Mouse (Mus musculus): ENCODE data around the gene Pdzd2. TPM values are rescaled to one million over a fixed set of nuclear protein-coding genes. Genes with fewer than 3 reads are reported as not detected.

The Pdzd2 gene
- polyA plus RNA-seq, 1 experiment = 1.3 TPM

DNA sequence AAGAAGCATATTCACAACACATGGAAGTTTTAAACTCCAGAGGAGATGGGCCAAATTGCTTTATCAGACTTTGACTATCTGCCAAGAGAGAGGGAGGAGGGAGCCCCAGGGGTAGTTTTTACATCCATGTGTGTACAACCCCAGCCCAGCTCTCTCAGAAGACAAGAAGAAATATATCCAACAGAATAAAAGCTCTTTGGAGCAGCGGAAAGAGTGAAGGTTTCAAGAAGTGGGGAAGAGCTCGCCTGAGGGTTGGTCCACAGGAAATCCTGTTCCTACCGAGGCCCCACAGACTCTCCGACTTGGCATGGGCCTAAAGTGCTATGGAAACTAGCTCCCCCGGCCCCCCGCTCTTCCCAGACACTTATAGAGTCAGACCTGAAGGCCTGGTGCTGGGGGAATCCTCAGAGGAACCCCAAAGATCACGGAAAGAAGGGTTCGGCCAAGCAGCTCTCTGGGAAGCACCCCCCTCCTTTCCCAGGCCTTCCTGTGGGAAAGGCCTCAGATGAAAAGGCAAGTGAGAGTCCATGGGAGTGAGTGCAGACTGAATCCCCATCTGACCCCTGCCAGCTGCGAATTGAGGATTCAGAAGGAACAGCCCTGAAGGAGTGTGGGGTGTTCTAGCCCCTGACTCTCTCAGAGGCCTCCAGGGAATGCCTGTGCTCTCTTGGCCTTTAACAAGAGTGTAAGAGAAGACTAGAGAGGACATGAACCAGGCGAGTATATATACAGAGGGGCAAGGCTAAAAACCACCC is 134.3 kb downstream of the Pdzd2 start:
- 58% methylated on average over 10 of the region's 10 CpGs for WGBS
- no peak for DNase-seq (ENCODE audit: low read depth, low spot score)

DNA sequence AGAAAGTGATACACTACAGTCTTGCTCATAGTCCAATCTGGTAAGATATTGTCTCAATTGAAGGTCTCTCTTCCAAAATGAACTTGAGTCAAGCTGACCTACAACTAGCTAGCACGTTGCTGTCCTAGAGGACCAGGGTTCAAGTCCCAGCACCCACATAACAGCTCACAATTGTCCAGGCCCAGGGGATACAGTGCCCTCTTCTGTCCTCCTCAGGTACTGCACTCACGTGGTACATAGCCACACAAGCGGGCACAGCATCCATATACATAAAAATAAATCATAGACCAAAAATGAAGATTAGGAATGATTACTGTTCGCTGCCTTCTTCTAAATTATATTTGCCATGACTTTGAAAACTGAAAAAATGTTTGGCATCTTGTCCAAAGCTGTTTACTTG is 136.1 kb downstream of the Pdzd2 start:
- no peak for DNase-seq (ENCODE audit: low read depth, low spot score)
- WGBS = 92% methylated on average over 4 of the region's 4 CpGs

DNA sequence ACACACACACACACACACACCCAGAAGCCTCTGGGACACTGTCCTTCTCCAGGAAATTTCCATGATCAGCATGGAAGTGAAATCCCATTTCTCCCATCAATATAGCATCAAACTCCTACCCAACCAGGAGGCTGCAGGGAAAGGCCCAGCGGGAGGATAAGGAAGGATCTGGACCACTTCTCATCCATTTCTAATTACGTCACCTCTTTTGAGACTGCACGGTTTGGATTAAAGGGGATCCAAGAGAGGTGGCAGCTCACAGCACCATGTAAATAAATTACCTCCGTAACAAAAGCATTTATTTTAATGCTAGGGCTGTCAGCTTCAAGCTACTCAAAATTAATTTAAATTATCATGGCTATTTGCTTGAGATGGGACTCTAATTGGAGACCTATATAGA is 146.6 kb downstream of the Pdzd2 start:
- 78% methylated on average over 4 of the region's 4 CpGs for WGBS
- no peak for DNase-seq (ENCODE audit: low read depth, low spot score)

DNA sequence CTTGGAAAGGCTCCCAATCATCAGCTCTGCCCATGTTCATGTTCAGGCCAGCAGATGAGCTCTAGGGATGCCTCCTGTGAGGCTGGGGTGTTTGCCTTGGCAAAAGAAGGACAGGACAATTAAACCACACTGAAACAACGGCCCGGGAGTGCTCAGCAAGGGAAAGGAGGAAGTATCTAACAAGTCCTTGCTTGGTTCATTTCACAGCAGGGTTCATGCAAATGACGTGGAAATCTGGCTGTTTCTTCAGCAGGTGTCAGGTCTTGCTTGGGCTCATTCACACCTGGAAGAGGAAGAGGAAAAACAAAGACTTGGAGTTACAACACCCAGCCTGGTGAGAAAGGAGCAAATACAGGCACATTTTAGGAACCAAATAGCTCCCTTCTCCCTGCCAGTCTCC is 147.1 kb downstream of the Pdzd2 start:
- no peak for DNase-seq (ENCODE audit: low read depth, low spot score)
- 13% methylated on average over 3 of the region's 3 CpGs for WGBS

DNA sequence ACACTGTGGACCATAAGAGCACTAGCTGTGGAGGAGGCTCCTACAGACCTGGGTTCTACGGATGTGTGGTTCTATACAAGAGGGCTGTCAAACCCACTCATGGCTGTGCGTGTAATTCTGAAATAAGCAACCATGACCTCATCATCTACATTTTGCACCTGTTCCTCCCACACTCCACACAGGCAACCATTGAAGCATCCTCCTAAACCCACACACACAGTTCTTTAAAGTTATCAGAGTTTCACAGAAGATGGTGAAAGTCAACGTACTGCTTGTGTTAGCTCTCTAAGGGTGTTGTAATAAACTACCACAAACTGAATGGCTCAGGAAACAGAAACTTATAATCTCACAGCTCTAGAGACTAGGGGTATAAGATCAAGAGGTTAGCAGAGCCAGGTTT is 151.1 kb downstream of the Pdzd2 start:
- WGBS = 75% methylated on average over 3 of the region's 3 CpGs
- DNase-seq (ENCODE audit: low read depth, low spot score) = no peak

DNA sequence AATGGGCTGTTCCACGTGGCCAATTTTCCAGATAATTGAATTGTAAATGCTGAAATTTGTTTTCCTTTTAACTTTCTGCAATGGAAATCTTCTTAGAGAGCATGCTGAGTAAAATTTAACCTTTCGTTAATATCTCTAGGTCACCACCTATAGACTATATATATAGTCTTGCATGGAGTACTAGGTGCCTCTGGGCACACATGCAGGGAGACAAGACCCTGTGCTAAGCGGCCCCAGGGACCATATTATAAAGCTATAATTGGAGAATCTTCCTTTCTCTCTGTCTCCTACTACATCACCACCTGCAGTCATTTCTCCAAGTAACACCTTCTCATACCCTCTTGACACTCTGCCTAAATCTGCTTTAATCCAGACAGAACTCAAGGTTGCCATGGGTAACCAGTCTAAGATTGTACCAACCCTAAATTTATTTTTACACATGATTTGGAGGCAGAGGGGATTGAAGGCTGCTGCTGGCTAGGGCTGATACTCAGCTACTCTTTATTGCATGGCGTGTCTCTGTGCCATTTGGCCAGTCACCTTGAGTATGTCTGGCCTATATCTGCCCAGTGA is 152.8 kb downstream of the Pdzd2 start:
- no peak for DNase-seq (ENCODE audit: low read depth, low spot score)
- WGBS = 80% methylated on average over 4 of the region's 4 CpGs

DNA sequence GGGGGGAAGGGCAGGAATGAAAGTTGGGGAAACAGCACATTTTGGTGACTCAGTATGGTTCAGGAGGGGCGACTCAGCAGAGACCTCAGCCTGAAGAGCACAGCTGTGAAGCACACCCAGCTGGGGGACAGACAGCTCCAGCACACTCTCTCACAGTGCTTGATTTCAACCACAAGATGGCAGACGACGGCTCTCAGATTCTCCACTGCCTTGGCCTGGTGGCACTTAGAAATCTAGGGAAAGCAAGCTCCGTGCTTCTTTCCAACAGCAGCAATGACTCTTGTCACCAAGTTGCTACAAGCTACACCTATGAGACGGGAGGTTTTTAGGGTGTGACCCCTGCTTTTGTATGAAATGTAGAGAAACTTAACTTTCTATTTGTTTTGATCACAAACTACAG is 153.6 kb downstream of the Pdzd2 start:
- no peak for DNase-seq (ENCODE audit: low read depth, low spot score)
- 6% methylated on average over 5 of the region's 5 CpGs for WGBS

DNA sequence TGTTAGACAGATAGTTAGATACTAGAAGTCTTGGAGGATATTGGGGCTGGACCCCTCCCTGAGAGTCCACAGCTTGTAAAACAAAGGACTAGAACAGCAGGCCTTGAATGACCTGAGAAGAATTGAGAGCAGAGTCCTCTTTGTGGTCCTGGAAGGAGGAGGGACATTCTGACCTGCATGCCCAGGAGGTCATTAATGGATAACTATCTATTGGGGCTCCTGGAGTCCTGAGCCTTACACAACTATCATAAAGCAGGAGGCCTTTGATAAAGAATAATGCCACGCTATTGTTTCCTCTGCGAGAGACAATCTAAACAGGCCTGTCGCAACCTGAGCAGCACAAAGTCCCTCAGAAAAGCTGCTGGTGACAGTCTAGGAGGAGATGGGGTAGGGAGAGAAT is 156.7 kb downstream of the Pdzd2 start:
- 53% methylated on average over 3 of the region's 3 CpGs for WGBS
- no peak for DNase-seq (ENCODE audit: low read depth, low spot score)

DNA sequence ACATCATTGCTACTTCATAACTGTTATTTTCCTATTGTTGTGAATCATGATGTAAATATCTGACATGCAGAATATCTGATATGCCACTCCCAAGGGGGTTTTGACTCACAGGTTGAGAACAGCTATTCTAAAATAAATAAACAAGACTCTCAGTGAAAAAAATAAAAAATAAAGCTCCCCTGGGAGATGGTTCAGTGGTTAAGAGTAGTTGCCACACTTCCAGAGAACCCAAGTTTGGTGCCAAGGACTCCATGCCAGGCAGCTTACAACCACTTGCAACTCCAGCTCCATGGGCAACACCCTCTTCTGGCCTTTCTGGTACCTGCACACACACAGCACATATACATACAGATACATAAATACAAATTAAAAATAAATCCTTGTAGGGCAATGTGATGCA is 157.3 kb downstream of the Pdzd2 start:
- no peak for DNase-seq (ENCODE audit: low read depth, low spot score)

DNA sequence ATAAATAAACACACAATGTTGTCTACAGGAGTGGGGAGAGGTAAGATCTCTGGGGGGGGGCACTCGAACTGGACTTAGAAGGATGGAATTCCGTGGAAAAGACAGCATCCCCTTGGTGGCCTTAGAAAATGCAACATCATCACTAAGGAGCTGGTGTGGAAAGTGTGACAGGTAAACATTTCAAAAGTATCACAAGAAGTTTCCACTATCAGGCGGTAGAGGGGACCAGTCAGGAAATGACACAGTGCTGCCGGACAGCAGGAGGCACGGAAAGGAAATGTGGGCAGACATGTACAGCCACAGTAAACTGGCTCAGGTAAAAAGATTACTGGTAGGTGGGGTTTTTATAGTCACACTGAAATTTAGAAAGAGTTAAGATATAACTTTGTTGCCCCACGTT is 160.5 kb downstream of the Pdzd2 start:
- WGBS = 54% methylated on average over 6 of the region's 6 CpGs
- no peak for DNase-seq (ENCODE audit: low read depth, low spot score)

DNA sequence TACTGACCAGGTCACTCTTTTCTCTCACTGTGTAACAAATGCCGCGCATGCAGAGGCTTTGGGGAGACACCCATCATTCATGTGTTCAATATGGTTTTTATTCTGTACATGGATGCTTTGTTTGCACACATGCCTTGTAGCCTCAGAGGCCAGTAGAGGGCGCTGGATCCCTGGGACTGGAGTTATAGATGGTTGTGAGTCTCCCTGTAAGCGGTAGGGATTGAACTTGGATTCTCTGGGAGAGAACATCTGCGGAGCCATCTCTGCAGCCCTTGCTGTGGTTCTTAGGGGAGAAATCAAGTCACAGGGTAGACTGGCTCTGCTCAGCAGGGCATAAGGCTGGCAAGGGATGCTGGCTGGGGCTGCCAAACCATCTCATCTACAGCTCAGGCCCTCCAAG is 161.4 kb downstream of the Pdzd2 start:
- 62% methylated on average over 5 of the region's 5 CpGs for WGBS
- DNase-seq (ENCODE audit: low read depth, low spot score) = no peak

DNA sequence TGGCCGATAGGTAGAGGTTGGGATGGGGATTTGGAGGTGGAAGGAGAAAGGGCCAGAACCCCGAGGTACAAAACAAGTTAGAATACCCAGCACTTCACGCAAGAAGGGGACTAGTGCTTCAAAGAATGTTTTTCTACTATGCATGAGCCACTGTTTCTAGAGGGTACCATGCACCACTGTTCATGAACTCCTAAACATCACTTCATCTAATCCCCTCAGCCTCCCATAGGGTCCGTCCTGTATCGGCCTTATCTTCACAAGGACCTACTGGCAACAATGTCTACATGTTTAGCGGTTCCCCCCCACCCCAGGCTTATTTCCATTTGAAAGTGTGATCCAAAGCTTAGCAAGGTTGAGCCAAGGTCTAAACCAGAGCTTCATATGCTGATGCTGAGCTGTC is 162.0 kb downstream of the Pdzd2 start:
- 84% methylated on average over 6 of the region's 6 CpGs for WGBS
- no peak for DNase-seq (ENCODE audit: low read depth, low spot score)

DNA sequence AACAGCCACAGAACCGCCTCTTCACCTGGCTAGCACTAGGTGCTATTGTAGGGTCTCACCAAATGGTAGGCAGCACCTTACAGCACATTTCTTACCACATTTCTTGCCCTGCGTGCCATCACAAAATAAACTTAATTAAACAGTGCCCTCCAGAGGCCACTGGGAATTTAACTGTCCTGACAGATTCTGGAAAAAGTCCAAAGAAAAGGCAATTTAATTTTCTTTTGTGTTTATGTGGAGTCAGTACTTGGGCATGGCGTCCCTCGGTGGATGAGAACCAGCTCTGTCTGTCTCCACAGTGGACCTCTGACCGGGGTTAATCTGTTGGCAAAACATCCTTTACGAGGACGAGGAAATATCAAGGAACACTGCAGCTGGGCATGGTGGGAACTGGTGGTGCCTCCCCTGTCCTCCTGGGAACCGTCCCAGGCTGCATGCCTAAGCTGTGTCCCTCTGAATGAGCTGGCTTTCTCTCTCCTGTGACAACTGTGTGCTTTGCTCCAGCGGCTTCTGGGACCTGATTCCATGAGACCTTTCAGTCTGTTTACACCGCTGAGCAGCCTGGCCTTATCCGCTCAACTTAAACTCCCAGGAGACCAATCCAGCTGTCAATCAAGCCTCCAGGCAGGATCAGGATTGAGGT is 162.5 kb downstream of the Pdzd2 start:
- DNase-seq (ENCODE audit: low read depth, low spot score) = peak; percentile 25
- 17% methylated on average over 11 of the region's 11 CpGs for WGBS

DNA sequence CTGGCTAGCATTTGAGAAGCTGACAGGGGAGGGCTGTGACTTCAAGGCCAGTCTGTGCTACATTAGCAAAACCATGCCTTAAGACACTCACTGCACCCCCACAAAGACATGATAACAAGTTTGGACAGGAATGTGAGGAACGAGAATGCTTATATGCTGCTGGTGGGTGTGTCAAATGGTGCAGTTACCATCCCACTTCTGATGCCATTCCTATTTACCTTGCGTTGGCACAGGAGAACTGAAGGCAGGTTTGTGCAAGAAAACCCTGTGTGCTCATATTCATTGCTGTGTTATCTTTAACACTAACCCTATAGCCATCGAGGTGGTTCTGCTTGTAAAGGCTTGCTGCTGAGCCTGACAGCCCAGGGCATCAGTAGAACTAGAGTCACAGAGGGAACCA is 166.1 kb downstream of the Pdzd2 start:
- 58% methylated on average over 3 of the region's 3 CpGs for WGBS
- DNase-seq (ENCODE audit: low read depth, low spot score) = no peak

DNA sequence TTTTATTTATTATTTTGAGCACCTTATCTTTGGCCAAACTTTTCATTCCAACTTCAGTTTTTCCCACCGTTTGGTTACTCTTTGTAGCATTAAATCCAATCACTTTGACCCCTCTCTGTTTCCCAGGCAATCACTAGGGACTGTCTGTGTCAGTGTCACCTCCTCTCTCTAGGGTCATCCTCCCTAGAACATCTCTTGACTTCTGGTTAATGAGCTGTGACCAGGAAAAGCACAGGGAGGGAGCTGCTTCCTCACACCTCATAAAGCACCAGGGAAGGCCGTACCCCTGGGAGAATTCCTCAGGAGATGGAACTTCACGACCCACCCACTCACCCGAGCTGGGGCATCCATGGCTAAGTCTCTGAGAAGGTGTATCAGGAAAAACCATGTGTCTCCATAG is 168.6 kb downstream of the Pdzd2 start:
- WGBS = 47% methylated on average over 4 of the region's 4 CpGs
- no peak for DNase-seq (ENCODE audit: low read depth, low spot score)

DNA sequence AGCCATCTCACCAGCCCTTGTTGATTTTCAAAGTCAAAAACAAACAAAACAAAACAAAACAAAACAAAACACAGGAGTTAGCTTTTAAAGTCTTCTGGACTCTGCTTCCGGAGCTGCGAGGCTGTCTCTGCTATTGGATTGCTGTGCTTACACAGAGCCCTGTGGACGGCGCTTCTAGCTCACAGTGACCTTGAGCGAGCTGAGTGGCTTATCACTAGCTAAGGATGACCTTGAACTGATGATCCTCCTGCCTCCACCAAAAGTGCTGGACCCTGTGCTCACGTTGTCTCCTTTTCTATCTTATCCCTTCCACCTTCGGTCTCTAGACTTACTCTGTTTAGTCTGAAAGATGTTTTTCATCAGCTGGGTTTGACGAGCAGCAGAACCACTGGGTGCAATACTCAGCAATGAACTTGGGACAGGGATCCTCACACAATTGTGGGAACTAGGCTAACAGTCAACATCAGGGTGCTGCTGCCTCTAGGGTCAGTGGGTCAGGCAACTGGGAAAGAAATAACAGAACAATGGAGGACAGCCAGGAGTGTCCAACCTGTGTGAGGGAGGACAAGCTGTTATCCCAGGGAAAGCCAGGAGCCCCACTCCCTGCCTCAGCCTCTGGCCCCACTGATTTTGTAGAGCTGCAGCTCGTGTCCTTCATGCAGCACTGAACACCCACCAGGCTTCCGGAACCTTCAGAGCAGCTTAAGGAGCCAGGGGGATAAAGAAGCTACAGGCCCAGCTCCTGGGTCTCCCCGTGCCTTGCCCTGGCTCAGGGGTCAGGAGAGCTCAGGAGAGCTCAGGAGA is 172.9 kb downstream of the Pdzd2 start:
- no peak for DNase-seq (ENCODE audit: low read depth, low spot score)
- 63% methylated on average over 11 of the region's 11 CpGs for WGBS

DNA sequence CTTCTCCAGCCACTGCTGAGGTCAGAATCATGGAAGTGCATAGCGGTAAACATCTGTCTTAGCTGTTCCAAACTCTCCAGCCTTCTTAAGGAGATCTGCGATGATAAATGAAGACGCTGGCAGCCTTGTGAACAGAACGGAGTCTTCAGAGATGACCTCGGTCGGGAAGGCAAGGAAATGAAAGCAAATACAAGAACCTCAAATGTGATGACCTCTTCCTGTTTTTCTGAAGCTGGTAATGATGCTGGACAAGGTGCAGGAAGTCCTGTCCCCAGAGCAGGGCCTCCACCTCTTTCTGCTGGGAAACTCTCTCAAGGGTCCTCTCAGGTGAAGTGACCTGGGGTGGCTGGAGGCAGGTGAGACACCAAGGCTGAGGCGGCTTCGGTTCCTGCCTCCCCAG is 174.4 kb downstream of the Pdzd2 start:
- DNase-seq (ENCODE audit: low read depth, low spot score) = no peak
- 70% methylated on average over 8 of the region's 8 CpGs for WGBS

DNA sequence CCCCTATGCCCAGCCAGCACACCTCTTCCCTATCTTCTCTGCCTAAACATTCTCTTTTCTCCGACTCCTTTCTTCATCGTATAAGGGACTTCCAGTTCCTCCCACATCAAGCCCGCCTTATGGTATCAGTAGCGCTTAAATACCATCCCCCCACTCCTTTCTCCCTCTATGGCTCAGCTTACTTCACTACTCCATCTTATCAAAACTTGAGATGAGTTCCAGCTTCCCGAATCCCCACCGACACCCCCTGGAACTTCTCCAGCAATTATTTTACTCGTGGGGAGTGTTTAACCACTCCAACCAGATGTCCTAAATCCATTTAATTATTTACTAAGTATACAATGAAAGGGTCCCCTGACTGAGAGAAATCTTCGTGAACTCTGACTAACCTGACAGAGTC is 179.2 kb downstream of the Pdzd2 start:
- DNase-seq (ENCODE audit: low read depth, low spot score) = no peak
- WGBS = 28% methylated on average over 8 of the region's 8 CpGs

DNA sequence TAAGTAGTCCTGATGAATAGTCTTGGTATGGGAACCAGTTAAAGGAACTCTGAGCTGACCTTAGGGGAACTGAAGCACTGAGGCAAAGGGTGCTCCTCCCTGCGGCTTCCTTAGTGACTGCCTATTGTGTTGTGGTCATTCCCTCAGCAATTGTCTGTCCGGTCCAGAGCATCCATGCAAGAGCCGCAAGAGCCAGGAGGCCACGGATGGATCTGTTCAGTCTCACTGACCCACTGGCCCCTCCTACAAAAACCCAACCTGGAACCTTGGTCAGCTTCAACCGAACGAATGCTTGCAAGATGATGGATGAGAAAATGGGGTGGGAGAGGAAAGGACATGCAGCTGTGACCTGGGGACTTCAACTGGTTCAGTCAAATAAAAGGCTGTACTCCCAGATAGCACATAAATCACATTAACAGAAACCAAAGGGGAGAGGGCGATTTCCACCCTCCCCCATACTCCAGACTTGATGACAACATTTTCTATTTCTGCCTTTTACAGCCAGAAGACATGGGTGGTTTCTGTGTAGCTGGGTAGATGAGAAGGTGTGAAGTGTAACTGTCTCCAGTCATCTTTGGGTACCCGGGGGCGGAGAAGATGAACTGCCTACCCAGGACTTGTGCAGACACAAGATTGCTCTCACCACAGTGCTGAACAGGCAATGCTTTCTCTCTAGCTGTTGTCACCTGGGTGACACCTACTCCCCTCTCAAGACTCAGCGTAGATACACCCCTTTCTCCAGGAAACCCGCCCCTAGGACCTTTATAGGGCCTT is 181.9 kb downstream of the Pdzd2 start:
- 84% methylated on average over 11 of the region's 11 CpGs for WGBS
- DNase-seq (ENCODE audit: low read depth, low spot score) = no peak

DNA sequence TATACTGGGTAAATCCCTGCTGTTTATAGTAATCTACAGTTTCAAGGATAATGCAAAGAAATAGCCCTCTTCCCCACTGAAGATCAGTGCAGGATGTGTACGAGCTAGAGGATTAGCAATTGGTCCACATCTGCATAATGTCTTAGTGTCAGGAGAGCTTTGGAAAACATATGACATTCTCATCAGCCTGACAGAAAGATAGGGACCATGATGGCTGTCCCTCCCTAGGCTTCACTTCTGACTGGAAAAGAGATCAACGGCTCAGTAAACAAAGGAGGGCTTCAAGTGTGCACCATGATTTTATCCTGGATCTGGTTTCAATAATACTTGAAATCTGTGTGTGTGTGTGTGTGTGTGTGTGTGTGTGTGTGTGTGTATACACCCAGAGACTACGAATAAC is 186.5 kb downstream of the Pdzd2 start:
- no peak for DNase-seq (ENCODE audit: low read depth, low spot score)
- 58% methylated on average over 3 of the region's 3 CpGs for WGBS
